8 mouse cellular contexts compared by ENCODE assay signal in the genomic region with DNA sequence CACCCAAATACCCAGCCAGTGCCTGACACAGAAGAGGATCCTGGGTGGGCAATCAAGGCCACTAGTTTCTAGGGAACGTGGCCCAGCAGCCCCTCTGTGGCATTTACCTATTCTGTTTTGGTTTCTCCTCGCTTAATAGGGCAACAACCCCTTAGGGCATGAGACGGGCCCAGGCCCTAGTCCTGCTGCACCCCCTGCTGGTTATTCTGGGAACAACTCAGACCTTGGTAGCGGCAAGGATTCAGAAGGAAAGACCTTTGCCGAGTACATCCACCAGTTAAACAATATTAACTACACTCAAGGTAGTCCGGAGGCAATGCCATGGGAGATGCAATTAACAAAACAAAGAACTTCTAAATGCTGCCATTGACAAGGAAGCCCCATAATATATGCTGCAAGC. TPM values are rescaled to one million over a fixed set of nuclear protein-coding genes. Genes with fewer than 3 reads are reported as not detected.
DNase-seq lines count a peak whose midpoint lies in the region; ATAC-seq and TF ChIP-seq lines count a peak whose summit lies in the region.

No protein-coding gene starts in this region.

- H3K27ac ChIP-seq in ES-E14 (ENCODE audit: insufficient read depth, low read depth, low read length, poor library complexity, severe bottlenecking), result no peak overlapping the region
- H3K27ac ChIP-seq in forebrain, embryonic 11.5 days (ENCODE audit: low read depth, low read length), result no peak overlapping the region
- no peak overlapping the region for H3K27ac ChIP-seq in hindbrain, embryonic 14.5 days

- H3K4me2 ChIP-seq in forebrain, embryonic 11.5 days (ENCODE audit: low read depth, low read length, severe bottlenecking), result no peak overlapping the region
- no peak overlapping the region for H3K4me2 ChIP-seq in hindbrain, embryonic 14.5 days (replicated peaks)

- in situ Hi-C loops in ES-E14 (cut with MboI; ENCODE audit: low sequenced_read_pairs in 2 of 2, unreplicated experiment in 2 of 2), result no loop called here

- no peak overlapping the region for H3K9ac ChIP-seq in ES-E14 (ENCODE audit: insufficient read depth, low read depth, low read length, poor library complexity, severe bottlenecking)
- H3K9ac ChIP-seq in forebrain, embryonic 11.5 days (ENCODE audit: low read length), result no peak overlapping the region
- H3K9ac ChIP-seq in hindbrain, embryonic 14.5 days, result no peak overlapping the region

- no peak overlapping the region for H3K4me3 ChIP-seq in ES-E14 (ENCODE audit: insufficient read depth in 1 of 2, low read depth in 1 of 2, low read length in 2 of 2, poor library complexity in 1 of 2, severe bottlenecking in 1 of 2)
- H3K4me3 ChIP-seq in forebrain, embryonic 11.5 days (ENCODE audit: low read depth, low read length), result no peak overlapping the region
- no peak overlapping the region for H3K4me3 ChIP-seq in hindbrain, embryonic 14.5 days (replicated peaks; ENCODE audit: low read length)

- no peaks in the 10 kb centered on the region for H3K4me1 ChIP-seq in ES-E14 (ENCODE audit: control insufficient read depth in 2 of 2, insufficient read depth in 2 of 2, low read length in 2 of 2, poor library complexity in 1 of 2)
- no peaks in the 10 kb centered on the region for H3K4me1 ChIP-seq in forebrain, embryonic 11.5 days (replicated peaks; ENCODE audit: control insufficient read depth, insufficient read depth, low read length)
- H3K4me1 ChIP-seq in hindbrain, embryonic 14.5 days (replicated peaks; ENCODE audit: control insufficient read depth, insufficient read depth, low read length), result no peaks in the 10 kb centered on the region

- no peaks in the 10 kb centered on the region for H3K9me3 ChIP-seq in ES-E14 (ENCODE audit: control insufficient read depth, insufficient read depth, low read depth, low read length)
- no peaks in the 10 kb centered on the region for H3K9me3 ChIP-seq in forebrain, embryonic 11.5 days (ENCODE audit: control insufficient read depth, low read length)
- no peaks in the 10 kb centered on the region for H3K9me3 ChIP-seq in hindbrain, embryonic 14.5 days (ENCODE audit: control insufficient read depth, low read length)

- peak; percentile 59; the same call in 1 of the 2 replicates for ATAC-seq in forebrain, embryonic 11.5 days (replicated peaks; ENCODE audit: low FRiP score)
- ATAC-seq in hindbrain, embryonic 14.5 days (ENCODE audit: low FRiP score), result 0 out of 2 replicates have a peak, but pooled peaks have one; percentile 43

- 17% methylated on average over 6 of the region's 6 CpGs for WGBS in forebrain, embryonic 11.5 days
- 15% methylated on average over 6 of the region's 6 CpGs for WGBS in hindbrain, embryonic 14.5 days

- no peaks in the 10 kb centered on the region for H3K36me3 ChIP-seq in ES-E14 (ENCODE audit: control insufficient read depth, insufficient read depth, low read length, poor library complexity, severe bottlenecking)
- H3K36me3 ChIP-seq in forebrain, embryonic 11.5 days (ENCODE audit: control insufficient read depth, insufficient read depth, low read length), result no peaks in the 10 kb centered on the region
- H3K36me3 ChIP-seq in hindbrain, embryonic 14.5 days (replicated peaks; ENCODE audit: control insufficient read depth, insufficient read depth), result no peaks in the 10 kb centered on the region

- peak; percentile 56 for DNase-seq in ES-E14 (ENCODE audit: low read depth, low spot score)
- DNase-seq in brain, adult 2 months (ENCODE audit: low read depth, low spot score), result peak; percentile 78
- peak; percentile 85 for DNase-seq in forebrain, embryonic 11.5 days (ENCODE audit: low spot score)
- peak; percentile 87 for DNase-seq in hindbrain, embryonic 14.5 days (ENCODE audit: low spot score)
- peak; percentile 87 to 91 for DNase-seq in layer of hippocampus, postnatal 10 days (ENCODE audit: low spot score in 2 of 2)
- DNase-seq in lung, postnatal 25 days (ENCODE audit: low spot score), result peak; percentile 73
- DNase-seq in right cerebral cortex, adult 18-20 months, result peak; percentile 80
- peak; percentile 74 for DNase-seq in urinary bladder, postnatal 25 days (ENCODE audit: low spot score)

- H3K27me3 ChIP-seq in forebrain, embryonic 11.5 days (ENCODE audit: control insufficient read depth, insufficient read depth, low read length), result no peaks in the 10 kb centered on the region
- H3K27me3 ChIP-seq in hindbrain, embryonic 14.5 days (ENCODE audit: control insufficient read depth, insufficient read depth, low read length), result no peaks in the 10 kb centered on the region

TF ChIP-seq in ES-E14, 5 proteins besides CTCF, POLR2A, EP300 and RAD21:
- TF ChIP-seq CHD2 (IDR thresholded peaks at IDR 0.05; ENCODE audit: low read depth, low read length) (no peak), ZC3H11A (IDR thresholded peaks at IDR 0.05; ENCODE audit: borderline replicate concordance, low read depth, low read length) (0 out of 2 replicates have a peak, but pooled peaks have one; percentile 43), HCFC1 (IDR thresholded peaks at IDR 0.05; ENCODE audit: borderline replicate concordance, insufficient read depth, low read length) (no peak)

RNA-seq across cellular contexts. Expression of gene Rsph14, which starts 11.2 kb away (rescaled TPM):
- 0.18 TPM in 1 of 2 replicates, not detected in the other for total RNA-seq in ES-E14 (2012; rRNA removed)
- not detected in 2 replicates for polyA plus RNA-seq in forebrain, embryonic 11.5 days (2014; fragmentation: Nextera tagmentation; extraction: Ambion mirVana)
- 0.20 and 0.50 TPM in 2 replicates for polyA plus RNA-seq in hindbrain, embryonic 14.5 days (2014; fragmentation: Nextera tagmentation; extraction: Ambion mirVana)
- total RNA-seq in layer of hippocampus, postnatal 10 days (2021), result 1 to 10 TPM in 1 of 2 experiments, under 1 TPM in 1; 0.50 to 1.1 TPM

RNA-seq across cellular contexts. Expression of gene Rab36, which starts 15.7 kb away (rescaled TPM):
- total RNA-seq in ES-E14 (2012; rRNA removed), result 0.69 and 0.98 TPM in 2 replicates
- polyA plus RNA-seq in forebrain, embryonic 11.5 days (2014; fragmentation: Nextera tagmentation; extraction: Ambion mirVana), result 10.8 and 11.9 TPM in 2 replicates
- 14.5 and 17.0 TPM in 2 replicates for polyA plus RNA-seq in hindbrain, embryonic 14.5 days (2014; fragmentation: Nextera tagmentation; extraction: Ambion mirVana)
- 10 to 100 TPM; 31.4 to 40.3 TPM for total RNA-seq in layer of hippocampus, postnatal 10 days (2021)

RNA-seq across cellular contexts. Expression of gene Bcr, which starts 39.3 kb away (rescaled TPM):
- total RNA-seq in ES-E14 (2012; rRNA removed), result 17.9 and 19.5 TPM in 2 replicates
- 11.7 and 13.4 TPM in 2 replicates for polyA plus RNA-seq in forebrain, embryonic 11.5 days (2014; fragmentation: Nextera tagmentation; extraction: Ambion mirVana)
- polyA plus RNA-seq in hindbrain, embryonic 14.5 days (2014; fragmentation: Nextera tagmentation; extraction: Ambion mirVana), result 19.6 and 24.0 TPM in 2 replicates
- total RNA-seq in layer of hippocampus, postnatal 10 days (2021), result 10 to 100 TPM; 71.2 to 76.3 TPM

RNA-seq across cellular contexts. Expression of gene Gnaz, which starts 54.2 kb away (rescaled TPM):
- 5.9 and 7.8 TPM in 2 replicates for total RNA-seq in ES-E14 (2012; rRNA removed)
- 10.2 and 10.8 TPM in 2 replicates for polyA plus RNA-seq in forebrain, embryonic 11.5 days (2014; fragmentation: Nextera tagmentation; extraction: Ambion mirVana)
- polyA plus RNA-seq in hindbrain, embryonic 14.5 days (2014; fragmentation: Nextera tagmentation; extraction: Ambion mirVana), result 66.8 and 77.7 TPM in 2 replicates
- total RNA-seq in layer of hippocampus, postnatal 10 days (2021), result 100 to 1,000 TPM; 137 to 144 TPM

Comparison
In these comparisons a context has a peak if more than half of its experiments do, and no peak if none do; other contexts are left out.
1. RNA of gene Rab36, which starts 15.7 kb away (total RNA-seq): 31.4 to 40.3 TPM in layer of hippocampus, postnatal 10 days; 0.69 to 0.98 TPM in ES-E14; every median in the first group is over 10 times any median in the second.
2. Peak in every context shown above with its lines, with median percentiles within 50 percentile points of each other: DNase-seq.